Mouse (Mus musculus) kidney, postnatal 0 days (tissue): ENCODE measurements at regions not wholly inside any gene's neighbourhood (a gene's known extent, or its start where the extent isn't known, plus 50 kb on each side); places are given as distances from the start of the nearest gene placed in this dataset.

Experiments
- ATAC-seq: fragments of 200-750 bp; cut with Nextera tagmentation; replicated peaks from 2 replicates; pipeline ENCODE4 v1.8.0; 2017; ENCODE audit warnings: low read depth, moderate number of reproducible peaks, moderate TSS enrichment, moderate library complexity; ENCODE audit not compliant: low FRiP score
- DNase-seq: peaks from one replicate; pipeline ENCODE4 v3.0.0-alpha.2; 2016; ENCODE audit warnings: low spot score
- H3K27ac ChIP-seq: fragments of 300-500 bp; sonication (generic); 2 replicates; pipeline ENCODE4 v1.5.1; 2014; ENCODE audit warnings: mild to moderate bottlenecking
- H3K27me3 ChIP-seq: fragments of 300-500 bp; sonication (generic); 2 replicates; pipeline ENCODE4 v1.6.1; 2014; ENCODE audit warnings: low read length, mixed read lengths; ENCODE audit not compliant: insufficient read depth
- H3K36me3 ChIP-seq: fragments of 300-500 bp; sonication (generic); 2 replicates; pipeline ENCODE4 v1.6.1; 2014; ENCODE audit warnings: low read length, mixed read lengths; ENCODE audit not compliant: insufficient read depth
- H3K4me1 ChIP-seq: fragments of 300-500 bp; sonication (generic); replicated peaks from 2 replicates; pipeline ENCODE4 v1.6.1; 2014; ENCODE audit warnings: antibody characterized with exemption, low read length, mixed read lengths; ENCODE audit not compliant: insufficient read depth
- H3K4me2 ChIP-seq: fragments of 300-500 bp; sonication (generic); 2 replicates; pipeline ENCODE4 v1.6.1; 2014; ENCODE audit warnings: mild to moderate bottlenecking, low read length, moderate library complexity, mixed read lengths
- H3K4me3 ChIP-seq: fragments of 300-500 bp; sonication (generic); replicated peaks from 2 replicates; pipeline ENCODE4 v1.5.1; 2014; ENCODE audit warnings: low read depth, low read length
- H3K9ac ChIP-seq: fragments of 300-500 bp; sonication (generic); 2 replicates; pipeline ENCODE4 v1.6.1; 2014; ENCODE audit warnings: low read depth, low read length
- H3K9me3 ChIP-seq: fragments of 300-500 bp; sonication (generic); replicated peaks from 2 replicates; pipeline ENCODE4 v1.6.1; 2016; ENCODE audit warnings: low read length, inconsistent platforms, mixed read lengths
- CTCF ChIP-seq: IDR thresholded peaks from 2 replicates; pipeline ENCODE4 v1.5.1; 2016; ENCODE audit warnings: antibody characterized with exemption, low read depth, mild to moderate bottlenecking, moderate library complexity
- whole genome bisulfite sequencing: fragments of 180-500 bp; shearing (Covaris S2); extraction: QIAGEN DNeasy Blood & Tissue Kit; methylation state at CpG from one replicate; pipeline ENCODE4 v1.1.7; 2014; 5-methylcytosine and 5-hydroxymethylcytosine counted together

DNA sequence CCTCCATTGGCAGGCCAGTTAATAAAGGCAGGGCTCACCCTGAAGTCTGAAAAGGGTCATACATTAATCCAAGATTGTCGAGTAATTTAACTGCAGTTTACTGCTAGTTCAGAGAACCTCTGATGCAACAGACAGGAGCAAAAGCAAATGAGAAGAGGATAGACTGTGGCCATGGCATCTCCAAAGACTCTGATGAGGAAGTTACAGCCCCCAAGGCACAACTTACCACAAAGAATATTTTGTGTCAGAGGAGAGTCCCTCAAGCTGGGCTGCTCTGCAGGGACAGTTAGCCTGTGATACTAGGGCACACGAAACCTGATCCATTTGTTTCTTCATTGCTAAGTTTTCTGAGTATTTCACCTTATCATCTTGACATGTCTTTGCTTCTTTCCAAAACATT, 130.9 kb upstream of the Sesn3 start:
- no peak for TF ChIP-seq CTCF
- ATAC-seq (no peak), DNase-seq (no peak)
- Histone ChIP-seq H3K9me3 (no peaks in the 10 kb centered on the region), H3K36me3 (no peaks in the 10 kb centered on the region), H3K4me1 (0 out of 2 replicates have a peak, but pooled peaks cover 2% of the 10 kb centered on the region), H3K9ac (no peak overlapping the region), H3K27ac (no peak overlapping the region), H3K4me3 (no peak overlapping the region), H3K27me3 (no peaks in the 10 kb centered on the region), H3K4me2 (no peak overlapping the region)
- 44% methylated on average over 2 of the region's 2 CpGs for WGBS

DNA sequence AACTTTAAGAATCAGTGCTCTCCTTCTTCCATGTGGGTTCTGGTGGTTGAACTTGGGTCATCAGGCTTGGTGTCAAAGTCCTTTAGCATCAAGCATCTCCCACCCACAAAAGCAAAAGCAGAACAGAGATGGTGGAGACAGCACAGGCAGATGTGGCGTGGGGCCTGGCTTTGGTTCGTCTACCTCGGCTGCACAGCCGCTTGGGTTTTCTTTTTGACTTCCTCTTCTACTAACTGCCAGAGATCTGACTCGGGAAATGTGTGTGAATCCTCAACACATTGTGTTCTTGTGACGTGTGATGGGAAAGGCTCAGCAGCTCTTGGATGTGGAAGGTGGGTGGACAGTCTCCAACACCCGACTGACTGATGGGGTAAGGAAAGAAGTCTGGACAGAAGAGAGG, 127.8 kb upstream of the Sesn3 start:
- ATAC-seq (no peak), DNase-seq (no peak)
- H3K9me3 ChIP-seq = no peaks in the 10 kb centered on the region
- 0 out of 2 replicates have a peak, but pooled peaks cover 2% of the 10 kb centered on the region for H3K4me1 ChIP-seq
- no peak overlapping the region for H3K4me3 ChIP-seq
- no peaks in the 10 kb centered on the region for H3K36me3 ChIP-seq
- H3K9ac ChIP-seq = no peak overlapping the region
- no peak overlapping the region for H3K4me2 ChIP-seq
- no peak overlapping the region for H3K27ac ChIP-seq
- TF ChIP-seq CTCF = no peak
- H3K27me3 ChIP-seq = no peaks in the 10 kb centered on the region
- 83% methylated on average over 7 of the region's 7 CpGs for WGBS

DNA sequence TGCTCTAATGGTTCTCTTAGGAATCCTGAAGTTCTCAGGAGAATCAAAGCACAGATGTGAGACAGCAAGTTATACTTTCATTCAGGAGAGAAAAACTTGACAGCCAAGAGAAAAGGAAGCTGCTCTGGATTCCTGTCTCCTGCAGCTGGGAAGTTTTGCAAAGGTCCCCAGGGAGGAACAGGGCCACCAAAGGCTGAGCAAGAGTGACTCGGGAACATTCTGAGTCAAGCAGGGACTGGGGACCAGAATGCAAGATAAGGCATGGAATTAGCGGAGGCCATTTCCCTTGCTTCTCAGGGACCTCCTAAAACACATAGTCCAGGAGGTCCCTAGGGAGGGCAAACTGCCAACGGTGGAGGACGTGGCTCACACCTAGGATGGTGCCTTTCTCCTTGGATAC, 127.1 kb upstream of the Sesn3 start:
- ATAC-seq (no peak), DNase-seq (peak; percentile 49)
- Histone ChIP-seq H3K27me3 (no peaks in the 10 kb centered on the region), H3K4me3 (no peak overlapping the region), H3K9ac (no peak overlapping the region), H3K9me3 (no peaks in the 10 kb centered on the region), H3K4me1 (0 out of 2 replicates have a peak, but pooled peaks cover 2% of the 10 kb centered on the region), H3K4me2 (no peak overlapping the region), H3K36me3 (no peaks in the 10 kb centered on the region), H3K27ac (no peak overlapping the region)
- 47% methylated on average over 4 of the region's 4 CpGs for WGBS
- no peak for TF ChIP-seq CTCF

DNA sequence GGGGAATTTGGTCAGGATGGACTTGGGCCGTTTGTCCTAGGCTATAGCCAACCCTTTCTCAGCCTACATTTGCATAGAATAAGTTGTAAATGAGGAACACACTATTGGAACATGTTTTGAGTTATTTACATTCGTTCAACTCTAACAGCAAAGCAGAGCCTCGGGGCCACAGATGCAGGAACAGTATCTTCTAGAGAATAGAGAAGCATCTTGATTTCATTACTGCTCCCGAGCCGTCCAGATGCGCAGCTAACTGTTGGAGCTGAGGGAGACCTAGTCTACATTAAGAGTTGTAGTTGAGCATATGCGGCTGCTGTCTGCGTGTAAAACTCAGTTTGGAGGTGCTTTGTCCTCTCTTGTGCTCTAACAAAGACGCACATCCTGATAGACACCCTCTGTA, 124.6 kb upstream of the Sesn3 start:
- no peak for TF ChIP-seq CTCF
- Histone ChIP-seq H3K27me3 (no peaks in the 10 kb centered on the region), H3K36me3 (no peaks in the 10 kb centered on the region), H3K4me1 (0 out of 2 replicates have a peak, but pooled peaks cover 2% of the 10 kb centered on the region), H3K9me3 (no peaks in the 10 kb centered on the region), H3K27ac (no peak overlapping the region), H3K4me2 (no peak overlapping the region), H3K9ac (no peak overlapping the region), H3K4me3 (no peak overlapping the region)
- no peak for DNase-seq
- no peak for ATAC-seq
- WGBS = 85% methylated on average over 9 of the region's 9 CpGs

DNA sequence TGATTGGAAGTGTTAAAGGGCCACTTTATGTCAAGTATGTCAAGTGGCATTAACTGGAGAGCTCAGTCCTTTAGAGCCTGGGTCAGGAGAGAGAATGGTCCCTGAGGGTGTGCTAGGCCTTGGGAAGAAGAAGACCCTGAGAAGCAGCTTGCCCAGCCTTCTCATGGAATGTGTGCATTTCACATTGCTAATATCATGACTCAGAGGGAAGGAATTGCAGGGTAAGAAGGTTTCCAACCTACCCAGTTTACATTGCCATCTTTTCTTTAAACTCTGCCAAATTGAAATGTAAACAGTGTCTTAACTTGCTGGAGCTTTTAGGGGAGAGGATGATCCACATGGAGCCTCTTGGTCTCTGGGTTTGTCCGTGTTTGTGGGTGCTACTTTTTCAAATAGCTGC, 117.9 kb upstream of the Sesn3 start:
- ATAC-seq (no peak), DNase-seq (no peak)

DNA sequence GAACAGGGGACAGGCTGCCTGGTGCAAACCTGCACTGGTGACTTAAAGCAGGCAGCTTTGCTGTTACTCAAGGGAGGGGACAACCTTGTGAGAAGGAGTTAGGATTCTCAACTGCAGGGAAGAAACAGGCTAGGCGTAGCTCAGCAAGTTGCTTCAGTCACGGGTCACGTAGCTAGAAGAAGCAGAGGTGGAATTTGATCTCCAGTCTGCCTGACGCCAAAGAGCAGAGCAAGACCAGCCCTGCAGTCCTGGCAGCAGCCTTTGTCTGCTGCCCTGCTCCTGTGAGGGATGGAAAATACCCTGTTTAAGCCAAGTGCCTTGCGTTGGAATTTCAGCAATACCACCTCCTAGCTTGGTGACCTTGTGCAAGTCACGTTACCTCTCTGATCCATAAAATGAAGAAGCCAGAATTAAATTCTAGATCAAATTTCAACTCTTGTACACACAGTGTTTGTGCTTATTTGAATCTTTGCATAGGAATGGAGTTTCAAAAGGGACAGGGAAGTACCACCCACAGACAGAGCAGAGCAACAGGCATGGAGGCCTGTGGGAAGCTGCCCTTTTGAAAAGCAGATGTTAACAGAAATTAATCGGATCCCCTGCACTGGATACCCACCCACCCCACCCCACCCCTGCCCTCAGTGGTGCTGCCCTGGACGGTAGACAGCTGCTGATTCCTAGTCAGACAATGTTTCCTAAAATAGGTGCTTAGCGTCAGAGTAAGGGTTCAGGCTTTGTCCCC, 116.6 kb upstream of the Sesn3 start:
- Histone ChIP-seq H3K9ac (no peak overlapping the region), H3K27ac (no peak overlapping the region), H3K4me1 (no peaks in the 10 kb centered on the region), H3K9me3 (no peaks in the 10 kb centered on the region), H3K4me2 (no peak overlapping the region), H3K4me3 (no peak overlapping the region), H3K36me3 (no peaks in the 10 kb centered on the region), H3K27me3 (no peaks in the 10 kb centered on the region)
- no peak for TF ChIP-seq CTCF
- ATAC-seq (peak; percentile 89), DNase-seq (peak; percentile 77)
- WGBS = 30% methylated on average over 9 of the region's 9 CpGs

More for the DNA sequence above, 117.9 kb upstream of the Sesn3 start:
- Histone ChIP-seq H3K4me1 (no peaks in the 10 kb centered on the region), H3K9me3 (no peaks in the 10 kb centered on the region), H3K4me2 (no peak overlapping the region), H3K36me3 (no peaks in the 10 kb centered on the region), H3K9ac (no peak overlapping the region), H3K27me3 (no peaks in the 10 kb centered on the region), H3K27ac (no peak overlapping the region), H3K4me3 (no peak overlapping the region)
- TF ChIP-seq CTCF = no peak
- 85% methylated on average over 1 of the region's 1 CpGs for WGBS
